Mouse (Mus musculus) liver, postnatal 0 days (tissue): Measurements from ENCODE around the gene Mef2c. TPM values are rescaled to one million over a fixed set of nuclear protein-coding genes. Genes with fewer than 3 reads are reported as not detected.

ENCODE experiments used
- ATAC-seq: fragments of 200-750 bp; cut with Nextera tagmentation; 2 replicates; pipeline ENCODE4 v1.8.0; 2017; ENCODE audit warnings: mild to moderate bottlenecking, moderate library complexity
- DNase-seq: peaks from one replicate; pipeline ENCODE4 v3.0.0-alpha.2; 2016
- H3K27ac ChIP-seq: fragments of 300-500 bp; sonication (generic); 2 replicates; pipeline ENCODE4 v1.5.1; 2014; ENCODE audit warnings: antibody characterized with exemption, moderate library complexity, mild to moderate bottlenecking, low read depth
- H3K27me3 ChIP-seq: fragments of 300-500 bp; sonication (generic); 2 replicates; pipeline ENCODE4 v1.6.1; 2014; ENCODE audit warnings: low read length, control low read depth, mixed read lengths; ENCODE audit not compliant: insufficient read depth
- H3K36me3 ChIP-seq: fragments of 300-500 bp; sonication (generic); replicated peaks from 2 replicates; pipeline ENCODE4 v1.6.1; 2014; ENCODE audit warnings: mild to moderate bottlenecking, control low read depth, low read length, moderate library complexity, mixed read lengths; ENCODE audit not compliant: insufficient read depth
- H3K4me1 ChIP-seq: fragments of 300-500 bp; sonication (generic); 2 replicates; pipeline ENCODE4 v1.6.1; 2014; ENCODE audit warnings: antibody characterized with exemption, mild to moderate bottlenecking, control low read depth; ENCODE audit not compliant: insufficient read depth
- H3K4me2 ChIP-seq: fragments of 300-500 bp; sonication (generic); 2 replicates; pipeline ENCODE4 v1.6.1; 2014; ENCODE audit warnings: low read depth, mild to moderate bottlenecking, low read length, moderate library complexity, mixed read lengths
- H3K4me3 ChIP-seq: fragments of 300-500 bp; sonication (generic); 2 replicates; pipeline ENCODE4 v1.5.1; 2014; ENCODE audit warnings: low read depth, low read length
- H3K9ac ChIP-seq: fragments of 300-500 bp; sonication (generic); replicated peaks from 2 replicates; pipeline ENCODE4 v1.6.1; 2014; ENCODE audit warnings: mild to moderate bottlenecking, moderate library complexity
- H3K9me3 ChIP-seq: fragments of 300-500 bp; sonication (generic); 2 replicates; pipeline ENCODE4 v1.6.1; 2016; ENCODE audit warnings: mild to moderate bottlenecking, control low read depth, low read length, mixed read lengths
- CTCF ChIP-seq: sonication (generic); IDR thresholded peaks from 2 replicates; pipeline ENCODE4 v1.5.1; 2016; ENCODE audit warnings: antibody characterized with exemption, low read depth
- EP300 ChIP-seq: IDR thresholded peaks from 2 replicates; pipeline ENCODE4 v1.6.1; 2016; ENCODE audit warnings: antibody characterized with exemption, low read depth, mild to moderate bottlenecking
- WGBS: fragments of 180-500 bp; shearing (Covaris S2); extraction: QIAGEN DNeasy Blood & Tissue Kit; methylation state at CpG from one replicate; pipeline ENCODE4 v1.1.7; 2014; ENCODE audit not compliant: insufficient replicate concordance; 5-methylcytosine and 5-hydroxymethylcytosine counted together
- polyA plus RNA-seq: library from polyadenylated mRNA; unstranded; fragments of >200 nt; fragmentation: Nextera tagmentation; extraction: Ambion mirVana; gene quantifications from 2 replicates; pipeline ENCODE4 v1.2.1, GENCODE M21; 2015

Mef2c gene
- polyA plus RNA-seq, 1 experiment from 2014 or later = 14.0 TPM

GRCm38 (mm10) chr13:83582564-83582963, 78.7 kb downstream of the Mef2c start:
- H3K4me3 ChIP-seq = no peak overlapping the region
- H3K4me2 ChIP-seq = no peak overlapping the region
- DNase-seq = no peak
- TF ChIP-seq EP300 (0 out of 2 replicates have a peak, but pooled peaks have one; percentile 32), CTCF (no peak)
- WGBS = 77% methylated on average over 1 of the region's 1 CpGs
- no peak overlapping the region for H3K9ac ChIP-seq
- no peaks in the 10 kb centered on the region for H3K9me3 ChIP-seq
- H3K27ac ChIP-seq = no peak overlapping the region
- no peaks in the 10 kb centered on the region for H3K36me3 ChIP-seq
- peaks cover 3% of the 10 kb centered on the region; the same call in 1 of the 2 replicates for H3K4me1 ChIP-seq
- no peaks in the 10 kb centered on the region for H3K27me3 ChIP-seq
- no peak for ATAC-seq

- Histone ChIP-seq H3K9me3 (no peaks in the 10 kb centered on the region), H3K27me3 (no peaks in the 10 kb centered on the region), H3K4me2 (no peak overlapping the region), H3K27ac (no peak overlapping the region), H3K4me1 (peaks cover 3% of the 10 kb centered on the region; the same call in 1 of the 2 replicates), H3K9ac (no peak overlapping the region), H3K4me3 (no peak overlapping the region), H3K36me3 (no peaks in the 10 kb centered on the region)
- ATAC-seq = no peak
- 83% methylated on average over 4 of the region's 4 CpGs for WGBS
- no peak for DNase-seq
- TF ChIP-seq EP300 (no peak), CTCF (no peak)
Observed at GRCm38 (mm10) chr13:83583881-83584280, 80.0 kb downstream of the Mef2c start.

DNA sequence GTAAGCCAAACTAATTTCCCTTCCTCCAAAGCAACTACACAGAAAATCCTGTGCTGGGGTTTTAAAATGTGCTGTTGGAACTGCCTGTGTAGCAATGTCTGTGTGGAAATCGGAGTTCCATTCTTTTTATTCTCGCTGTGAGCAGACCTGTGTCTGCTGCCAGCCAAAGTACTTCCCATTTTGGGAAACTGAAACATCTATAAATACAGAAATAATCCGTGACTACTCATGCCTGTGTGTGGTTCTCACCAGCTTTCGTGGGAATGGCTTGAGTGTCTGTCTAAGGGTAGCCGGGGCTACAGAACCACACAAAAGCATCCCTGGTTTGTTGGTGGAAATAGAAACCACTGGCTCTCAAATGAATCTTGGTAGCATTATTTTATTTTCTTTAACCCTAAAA, 81.5 kb downstream of the Mef2c start:
- TF ChIP-seq CTCF (no peak), EP300 (no peak)
- H3K4me3 ChIP-seq = no peak overlapping the region
- WGBS = 58% methylated on average over 5 of the region's 5 CpGs
- no peak overlapping the region for H3K4me2 ChIP-seq
- DNase-seq = no peak
- peaks cover 3% of the 10 kb centered on the region; the same call in 1 of the 2 replicates for H3K4me1 ChIP-seq
- no peak overlapping the region for H3K27ac ChIP-seq
- no peak overlapping the region for H3K9ac ChIP-seq
- no peak for ATAC-seq
- H3K36me3 ChIP-seq = no peaks in the 10 kb centered on the region
- no peaks in the 10 kb centered on the region for H3K9me3 ChIP-seq
- no peaks in the 10 kb centered on the region for H3K27me3 ChIP-seq

- WGBS = 58% methylated on average over 2 of the region's 2 CpGs
- Histone ChIP-seq H3K9me3 (no peaks in the 10 kb centered on the region), H3K4me2 (no peak overlapping the region), H3K4me3 (no peak overlapping the region), H3K36me3 (no peaks in the 10 kb centered on the region), H3K4me1 (no peaks in the 10 kb centered on the region), H3K27me3 (no peaks in the 10 kb centered on the region), H3K27ac (no peak overlapping the region), H3K9ac (no peak overlapping the region)
- DNase-seq (no peak), ATAC-seq (no peak)
- TF ChIP-seq CTCF (no peak), EP300 (no peak)
Observed at GRCm38 (mm10) chr13:83588186-83588585, 84.4 kb downstream of the Mef2c start.

GRCm38 (mm10) chr13:83590886-83591285, 87.1 kb downstream of the Mef2c start:
- Histone ChIP-seq H3K9me3 (no peaks in the 10 kb centered on the region), H3K27ac (no peak overlapping the region), H3K27me3 (no peaks in the 10 kb centered on the region), H3K4me1 (no peaks in the 10 kb centered on the region), H3K9ac (no peak overlapping the region), H3K36me3 (no peaks in the 10 kb centered on the region), H3K4me2 (no peak overlapping the region), H3K4me3 (no peak overlapping the region)
- DNase-seq (no peak), ATAC-seq (no peak)
- WGBS = 70% methylated on average over 5 of the region's 5 CpGs
- no peak for TF ChIP-seq CTCF
- TF ChIP-seq EP300 = no peak

GRCm38 (mm10) chr13:83595429-83595828, 91.6 kb downstream of the Mef2c start:
- ATAC-seq = no peak
- Histone ChIP-seq H3K36me3 (no peaks in the 10 kb centered on the region), H3K4me2 (no peak overlapping the region), H3K27me3 (no peaks in the 10 kb centered on the region), H3K9ac (no peak overlapping the region), H3K4me1 (no peaks in the 10 kb centered on the region), H3K27ac (no peak overlapping the region), H3K4me3 (no peak overlapping the region), H3K9me3 (no peaks in the 10 kb centered on the region)
- 74% methylated on average over 1 of the region's 1 CpGs for WGBS
- no peak for DNase-seq
- TF ChIP-seq EP300 (no peak), CTCF (no peak)
